Mouse (Mus musculus) embryonic facial prominence, embryonic 14.5 days (tissue): ENCODE measurements at regions not wholly inside any gene's neighbourhood (a gene's known extent, or its start where the extent isn't known, plus 50 kb on each side); places are given as distances from the start of the nearest gene placed in this dataset.
"Not testable (repeated sequence)": the region's sequence is repeated elsewhere in the genome, so short reads cannot be mapped to it uniquely, and the experiment has no call there.

ENCODE experiments used
- ATAC-seq: fragments of 200-750 bp; cut with Nextera tagmentation; 2 replicates; pipeline ENCODE4 v1.8.0; 2017; ENCODE audit warnings: low read depth, moderate number of reproducible peaks, moderate TSS enrichment
- DNase-seq: peaks from one replicate; pipeline ENCODE4 v3.0.0-alpha.2; 2015; ENCODE audit warnings: low spot score
- H3K27ac ChIP-seq: fragments of 300-500 bp; sonication (generic); replicated peaks from 2 replicates; pipeline ENCODE4 v1.5.1; 2014; ENCODE audit warnings: low read depth, mild to moderate bottlenecking, low read length, moderate library complexity
- H3K27me3 ChIP-seq: fragments of 300-500 bp; sonication (generic); replicated peaks from 2 replicates; pipeline ENCODE4 v1.6.1; 2014; ENCODE audit warnings: low read length; ENCODE audit not compliant: control insufficient read depth, insufficient read depth
- H3K36me3 ChIP-seq: fragments of 300-500 bp; sonication (generic); 2 replicates; pipeline ENCODE4 v1.6.1; 2014; ENCODE audit warnings: low read length, mixed read lengths; ENCODE audit not compliant: control insufficient read depth, insufficient read depth
- H3K4me1 ChIP-seq: fragments of 300-500 bp; sonication (generic); 2 replicates; pipeline ENCODE4 v1.6.1; 2014; ENCODE audit warnings: antibody characterized with exemption, low read length; ENCODE audit not compliant: control insufficient read depth, insufficient read depth
- H3K4me2 ChIP-seq: fragments of 300-500 bp; sonication (generic); 2 replicates; pipeline ENCODE4 v1.6.1; 2014; ENCODE audit warnings: low read depth, mild to moderate bottlenecking, low read length, moderate library complexity, mixed read lengths
- H3K4me3 ChIP-seq: fragments of 300-500 bp; sonication (generic); 2 replicates; pipeline ENCODE4 v1.5.1; 2014; ENCODE audit warnings: low read depth, mild to moderate bottlenecking, low read length
- H3K9ac ChIP-seq: fragments of 300-500 bp; sonication (generic); 2 replicates; pipeline ENCODE4 v1.6.1; 2014; ENCODE audit warnings: low read depth, mild to moderate bottlenecking, low read length, moderate library complexity, mixed read lengths
- H3K9me3 ChIP-seq: fragments of 300-500 bp; sonication (generic); 2 replicates; pipeline ENCODE4 v1.6.1; 2016; ENCODE audit warnings: low read length; ENCODE audit not compliant: control insufficient read depth
- WGBS: fragments of 180-500 bp; shearing (Covaris S2); extraction: QIAGEN DNeasy Blood & Tissue Kit; methylation state at CpG from one replicate; pipeline ENCODE4 v1.1.7; 2014; 5-methylcytosine and 5-hydroxymethylcytosine counted together

DNA sequence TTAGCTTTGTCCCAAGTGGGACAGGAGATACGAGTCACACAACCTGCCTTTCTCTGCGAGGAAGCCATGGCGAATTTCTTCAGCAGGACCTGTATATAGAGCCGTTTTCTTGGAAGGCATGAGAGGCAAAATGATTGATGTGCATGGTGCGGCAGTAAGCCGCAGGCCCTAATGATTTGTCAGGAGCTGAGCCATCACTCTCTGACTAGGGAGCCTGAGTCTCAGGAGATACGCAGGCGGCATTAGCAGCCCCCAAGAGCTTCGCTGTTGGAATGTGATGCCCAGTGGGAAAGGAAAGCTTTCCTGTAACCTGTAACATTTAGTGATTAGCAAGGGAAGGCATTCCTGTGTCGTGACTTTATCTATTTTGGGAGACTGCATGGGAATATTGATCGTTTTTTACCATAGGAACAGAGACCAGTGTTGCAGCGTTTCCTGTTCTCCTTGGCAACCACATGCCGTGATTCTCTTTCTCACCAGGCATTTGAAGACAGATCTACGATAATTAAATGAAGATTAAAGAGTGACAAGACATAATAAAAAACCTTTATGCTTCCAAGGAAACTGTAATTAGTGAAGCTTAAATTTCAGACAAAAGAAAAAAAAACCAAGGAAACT, 310.2 kb downstream of the Arl6ip6 start:
- 49% methylated on average over 14 of the region's 14 CpGs for WGBS
- H3K9me3 ChIP-seq, result no peaks in the 10 kb centered on the region
- ATAC-seq (peak; percentile 9; the same call in 1 of the 2 replicates), DNase-seq (no peak)
- H3K4me1 ChIP-seq, result no peaks in the 10 kb centered on the region
- H3K4me2 ChIP-seq, result no peak overlapping the region
- H3K36me3 ChIP-seq, result no peaks in the 10 kb centered on the region
- no peaks in the 10 kb centered on the region for H3K27me3 ChIP-seq
- no peak overlapping the region for H3K27ac ChIP-seq
- no peak overlapping the region for H3K4me3 ChIP-seq
- H3K9ac ChIP-seq, result no peak overlapping the region

DNA sequence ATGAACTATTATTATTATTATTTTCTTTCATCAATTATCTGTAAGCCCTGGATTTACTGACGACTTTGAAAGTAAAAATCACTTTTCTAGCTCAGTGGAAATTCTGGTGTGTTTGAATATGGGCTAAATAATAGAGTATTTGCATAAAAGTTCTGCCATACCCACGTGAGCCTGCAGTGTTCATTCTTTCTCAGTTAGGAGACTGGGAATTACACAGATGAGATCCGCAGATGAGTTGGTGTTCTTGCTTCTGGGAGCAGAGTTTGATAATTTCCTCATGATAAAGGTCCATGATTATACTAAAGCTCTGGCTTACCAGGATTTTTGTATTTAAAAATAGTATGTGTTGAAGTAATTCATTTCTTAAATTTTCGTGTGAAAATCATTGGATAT, 310.7 kb downstream of the Arl6ip6 start:
- no peak overlapping the region for H3K27ac ChIP-seq
- no peak overlapping the region for H3K4me3 ChIP-seq
- H3K9me3 ChIP-seq, result no peaks in the 10 kb centered on the region
- 61% methylated on average over 4 of the region's 4 CpGs for WGBS
- ATAC-seq (no peak), DNase-seq (no peak)
- no peaks in the 10 kb centered on the region for H3K36me3 ChIP-seq
- no peak overlapping the region for H3K9ac ChIP-seq
- H3K27me3 ChIP-seq, result no peaks in the 10 kb centered on the region
- no peaks in the 10 kb centered on the region for H3K4me1 ChIP-seq
- no peak overlapping the region for H3K4me2 ChIP-seq

DNA sequence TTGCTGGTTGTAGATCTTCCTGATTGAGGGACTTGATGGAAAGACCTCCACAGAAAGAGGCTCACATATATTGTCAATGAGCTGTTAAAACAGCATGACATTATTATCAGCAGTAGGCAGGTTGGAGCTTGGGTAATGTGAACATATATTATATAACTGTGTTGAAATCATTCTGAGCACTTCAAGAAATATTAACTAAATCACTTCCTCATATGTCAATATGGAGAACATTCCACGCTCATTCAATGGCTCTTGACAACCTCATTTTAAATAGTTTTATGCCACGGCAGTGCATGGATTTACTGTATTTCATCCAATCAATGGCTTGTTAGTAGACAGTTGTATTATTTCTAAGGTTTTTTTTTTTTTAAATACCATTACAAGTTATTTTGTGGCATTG, 350.6 kb downstream of the Arl6ip6 start:
- 85% methylated on average over 2 of the region's 2 CpGs for WGBS
- ATAC-seq, result no peak
- no peak overlapping the region for H3K4me2 ChIP-seq

GRCm38 (mm10) chr2:53574007-53574406, 382.5 kb downstream of the Arl6ip6 start:
- ATAC-seq (no peak), DNase-seq (no peak)
- Histone ChIP-seq H3K4me3 (no peak overlapping the region), H3K9ac (no peak overlapping the region), H3K4me1 (no peaks in the 10 kb centered on the region), H3K4me2 (no peak overlapping the region), H3K27ac (no peak overlapping the region), H3K36me3 (no peaks in the 10 kb centered on the region), H3K27me3 (no peaks in the 10 kb centered on the region), H3K9me3 (no peaks in the 10 kb centered on the region)
- 69% methylated on average over 1 of the region's 1 CpGs for WGBS

More for the DNA sequence above, 350.6 kb downstream of the Arl6ip6 start:
- H3K36me3 ChIP-seq, result no peaks in the 10 kb centered on the region
- H3K27me3 ChIP-seq, result no peaks in the 10 kb centered on the region
- H3K4me1 ChIP-seq, result no peaks in the 10 kb centered on the region
- no peak overlapping the region for H3K4me3 ChIP-seq
- no peak overlapping the region for H3K9ac ChIP-seq
- H3K27ac ChIP-seq, result no peak overlapping the region
- no peak for DNase-seq
- H3K9me3 ChIP-seq, result 0 out of 2 replicates have a peak, but pooled peaks cover 3% of the 10 kb centered on the region

DNA sequence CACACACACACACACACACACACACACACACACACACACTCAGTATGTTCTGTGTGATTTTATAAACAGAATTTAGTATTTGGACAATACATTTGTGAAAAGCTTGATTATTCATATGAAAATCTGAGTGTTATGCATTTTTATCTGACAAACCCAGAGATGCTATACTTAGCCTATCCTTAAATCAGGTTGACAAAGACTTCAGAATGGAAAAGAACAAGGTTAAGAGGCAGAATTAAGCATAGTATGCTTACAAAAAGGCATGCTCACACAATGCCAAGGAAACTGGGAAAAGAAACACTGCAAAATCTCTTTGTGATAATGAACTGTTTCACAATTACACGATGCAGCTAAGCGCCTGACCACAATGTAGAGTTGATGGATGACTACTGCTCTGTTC, 414.3 kb downstream of the Arl6ip6 start:
- DNase-seq (no peak), ATAC-seq (no peak)
- Histone ChIP-seq H3K36me3 (no peaks in the 10 kb centered on the region), H3K9me3 (no peaks in the 10 kb centered on the region), H3K4me2 (no peak overlapping the region), H3K4me1 (no peaks in the 10 kb centered on the region), H3K27ac (no peak overlapping the region), H3K4me3 (no peak overlapping the region), H3K9ac (no peak overlapping the region), H3K27me3 (no peaks in the 10 kb centered on the region)
- WGBS, result 88% methylated on average over 2 of the region's 2 CpGs

DNA sequence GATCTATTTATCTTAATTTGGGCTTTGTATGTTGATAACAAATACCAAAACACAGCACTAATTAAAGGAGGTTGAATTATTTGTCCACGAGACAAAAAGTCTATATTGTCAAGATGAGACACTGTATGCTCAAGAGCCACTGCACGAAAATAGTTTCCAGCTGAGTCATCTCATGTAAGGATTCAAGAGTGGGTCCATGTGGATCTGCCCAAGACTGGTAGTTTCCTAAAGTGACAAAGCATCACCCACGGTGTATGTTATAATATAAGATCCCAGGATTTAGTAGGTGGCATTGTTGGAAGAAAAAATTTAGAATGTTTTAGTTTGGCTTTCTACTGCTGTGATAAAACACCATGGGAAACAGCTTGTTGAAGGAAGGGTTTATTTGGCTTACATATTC, 428.2 kb downstream of the Arl6ip6 start:
- H3K9ac ChIP-seq, result no peak overlapping the region
- no peaks in the 10 kb centered on the region for H3K9me3 ChIP-seq
- H3K4me2 ChIP-seq, result no peak overlapping the region
- no peaks in the 10 kb centered on the region for H3K4me1 ChIP-seq
- no peaks in the 10 kb centered on the region for H3K27me3 ChIP-seq
- DNase-seq (no peak), ATAC-seq (no peak)
- no peak overlapping the region for H3K4me3 ChIP-seq
- 79% methylated on average over 3 of the region's 3 CpGs for WGBS
- H3K36me3 ChIP-seq, result no peaks in the 10 kb centered on the region
- no peak overlapping the region for H3K27ac ChIP-seq

DNA sequence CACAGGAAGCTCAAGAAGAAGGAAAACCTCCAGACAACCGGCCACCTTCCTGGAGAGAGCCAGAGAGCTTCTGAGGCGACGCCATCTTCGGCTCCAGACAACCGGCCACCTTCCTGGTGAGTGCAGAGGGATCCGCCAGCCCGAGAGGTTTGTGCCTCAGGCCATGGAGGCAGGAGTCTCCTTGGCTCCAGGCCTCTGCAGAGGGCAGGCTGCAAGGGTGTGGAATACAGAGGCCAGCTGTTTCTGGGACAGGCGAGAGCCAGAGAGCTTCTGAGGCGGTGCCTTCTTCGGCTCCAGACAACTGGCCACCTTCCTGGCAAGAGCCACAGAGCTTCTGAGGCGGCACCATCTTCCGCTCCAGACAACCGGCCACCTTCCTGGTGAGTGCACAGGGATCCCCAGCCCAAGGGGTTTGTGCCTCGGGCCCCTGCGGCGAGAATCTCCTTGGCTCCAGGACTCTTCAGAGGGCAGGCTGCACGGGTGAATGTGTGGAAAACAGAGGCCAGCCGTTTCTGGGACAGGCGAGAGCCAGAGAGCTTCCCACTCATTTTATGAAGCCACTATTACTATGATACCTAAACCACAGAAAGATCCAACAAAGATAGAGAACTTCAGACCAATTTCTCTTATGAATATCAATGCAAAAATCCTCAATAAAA, 441.4 kb downstream of the Arl6ip6 start:
- H3K9ac ChIP-seq, DNase-seq, H3K4me3 ChIP-seq, H3K27ac ChIP-seq, H3K4me1 ChIP-seq, H3K36me3 ChIP-seq, H3K9me3 ChIP-seq, ATAC-seq, H3K27me3 ChIP-seq, H3K4me2 ChIP-seq: not testable (repeated sequence)
- 50% methylated on average over 19 of the region's 19 CpGs for WGBS

- 60% methylated on average over 6 of the region's 6 CpGs for WGBS
- DNase-seq, result no peak
- H3K4me3 ChIP-seq, result no peak overlapping the region
Observed at GRCm38 (mm10) chr2:53668599-53669372, 416.6 kb downstream of the Rprm start.

More at GRCm38 (mm10) chr2:53668599-53669372, 416.6 kb downstream of the Rprm start:
- no peak for ATAC-seq
- Histone ChIP-seq H3K9ac (no peak overlapping the region), H3K9me3 (no peaks in the 10 kb centered on the region), H3K36me3 (no peaks in the 10 kb centered on the region), H3K4me2 (no peak overlapping the region), H3K27me3 (no peaks in the 10 kb centered on the region), H3K27ac (no peak overlapping the region), H3K4me1 (no peaks in the 10 kb centered on the region)
